Mouse (Mus musculus): ENCODE data around the gene Anks1.
"Not testable (repeated sequence)": the region's sequence is repeated elsewhere in the genome, so short reads cannot be mapped to it uniquely, and the experiment has no call there.

Anks1 gene

GRCm38 (mm10) chr17:27931826-27932225 is 22.7 kb downstream of the Anks1 start:
- no peak for DNase-seq (ENCODE audit: low spot score in 2 of 2)

DNA sequence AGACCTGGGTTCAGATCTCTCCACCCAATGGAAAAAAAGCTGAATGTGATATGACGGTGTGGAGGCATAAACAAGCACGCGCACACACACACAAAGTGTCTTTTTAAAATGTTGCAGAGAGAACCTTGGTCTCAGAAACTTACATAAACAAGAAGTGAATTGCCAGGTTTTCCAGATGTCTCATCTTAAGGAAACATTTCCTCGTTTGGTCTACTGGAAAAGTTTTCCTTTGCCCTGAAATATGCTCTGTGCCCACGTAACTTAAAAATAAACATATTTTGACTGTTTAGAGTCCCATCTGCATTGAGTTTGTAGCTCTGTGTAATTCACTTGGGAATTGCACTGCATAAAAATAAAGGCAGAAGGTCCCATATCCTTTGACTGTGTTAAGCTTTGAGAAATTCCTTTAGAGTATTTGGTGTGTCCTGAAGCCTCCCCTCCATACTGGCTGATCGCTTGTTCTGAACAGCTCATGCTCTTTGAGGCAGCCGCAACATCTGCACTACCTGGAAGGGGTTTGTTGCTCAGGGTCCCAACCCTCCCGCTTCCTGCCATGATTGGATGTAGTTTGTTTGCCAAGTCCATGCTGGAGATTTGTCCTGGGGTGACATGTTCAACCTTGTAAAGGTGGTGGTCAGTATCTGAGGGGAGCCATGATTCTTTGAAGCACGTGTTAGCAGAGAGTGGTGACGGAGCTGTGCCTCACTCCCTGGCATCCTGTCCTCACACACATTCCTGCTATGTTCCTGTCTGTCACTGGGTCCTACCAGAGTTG is 25.2 kb downstream of the Anks1 start:
- DNase-seq (ENCODE audit: low spot score in 2 of 2) = no peak

- DNase-seq (ENCODE audit: low spot score in 2 of 2) = no peak
Measured at GRCm38 (mm10) chr17:27935091-27935490, 26.0 kb downstream of the Anks1 start.

GRCm38 (mm10) chr17:27937054-27937615 is 28.0 kb downstream of the Anks1 start:
- no peak for DNase-seq (ENCODE audit: low spot score in 2 of 2)

- no peak for DNase-seq (ENCODE audit: low spot score in 2 of 2)
Measured at GRCm38 (mm10) chr17:27938121-27938754, 29.1 kb downstream of the Anks1 start.

DNA sequence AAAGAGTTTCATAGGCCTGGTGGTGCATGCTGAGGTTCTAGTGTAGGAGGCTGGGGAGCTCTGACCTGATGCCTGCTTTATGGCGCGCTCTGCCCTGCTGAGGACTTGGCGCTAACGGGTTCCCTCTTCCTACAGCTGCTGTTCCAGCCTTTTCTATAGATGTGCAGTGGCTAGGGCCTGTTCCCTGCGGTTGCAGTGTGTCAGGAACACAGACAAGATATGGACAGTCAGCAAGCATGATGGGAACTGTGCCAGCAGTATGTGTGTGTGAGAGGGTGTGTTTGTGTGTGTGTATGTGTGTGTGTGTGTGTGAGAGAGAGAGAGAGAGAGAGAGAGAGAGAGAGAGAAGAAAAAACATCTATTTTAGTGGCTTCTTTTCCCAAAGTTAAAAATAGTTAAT is 29.9 kb downstream of the Anks1 start:
- DNase-seq (ENCODE audit: low spot score in 2 of 2) = no peak

DNA sequence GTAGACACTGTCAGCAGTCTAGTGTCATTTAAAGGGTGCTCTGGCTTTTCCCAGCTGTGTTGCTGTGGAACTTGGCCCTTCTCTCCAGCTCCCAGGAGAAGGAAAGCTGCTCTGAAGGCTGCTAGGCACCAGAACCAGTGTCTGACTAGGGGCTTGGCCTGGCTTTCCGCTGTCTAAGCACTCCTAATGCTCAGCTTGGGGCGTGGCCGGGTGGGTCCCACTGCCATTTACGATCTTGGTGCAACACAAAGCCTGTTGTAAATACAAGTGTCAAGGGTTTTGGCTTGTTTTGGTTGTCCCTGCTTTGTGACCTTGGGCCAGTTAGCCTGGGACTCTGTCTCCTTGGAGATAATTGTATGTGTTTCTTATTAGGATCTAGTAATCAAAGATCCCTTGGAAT is 31.2 kb downstream of the Anks1 start:
- no peak for DNase-seq (ENCODE audit: low spot score in 2 of 2)

DNA sequence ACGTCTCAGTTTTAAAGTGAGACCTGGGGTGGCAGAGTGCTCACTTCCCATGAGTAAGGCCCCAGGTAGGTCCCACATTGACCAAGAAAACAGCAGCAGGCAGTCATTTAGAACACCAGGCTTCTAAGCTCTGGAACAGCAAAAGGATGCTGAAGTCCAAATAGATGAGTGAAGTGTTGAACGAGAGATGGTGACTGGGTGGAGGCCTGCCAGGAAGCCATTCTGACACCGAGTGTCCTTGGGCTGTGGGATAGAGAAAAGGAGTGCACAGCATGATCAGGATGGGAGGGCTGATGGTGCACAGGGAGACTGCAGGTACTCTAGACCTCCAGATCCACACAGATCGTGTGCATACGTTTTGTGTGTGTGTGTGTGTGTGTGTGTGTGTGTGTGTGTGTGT is 32.1 kb downstream of the Anks1 start:
- DNase-seq (ENCODE audit: low spot score in 2 of 2) = no peak

GRCm38 (mm10) chr17:27941698-27942097 is 32.6 kb downstream of the Anks1 start:
- no peak for DNase-seq (ENCODE audit: low spot score in 2 of 2)

- no peak for DNase-seq (ENCODE audit: low spot score in 2 of 2)
Measured at GRCm38 (mm10) chr17:27942131-27942530, 33.0 kb downstream of the Anks1 start.

DNA sequence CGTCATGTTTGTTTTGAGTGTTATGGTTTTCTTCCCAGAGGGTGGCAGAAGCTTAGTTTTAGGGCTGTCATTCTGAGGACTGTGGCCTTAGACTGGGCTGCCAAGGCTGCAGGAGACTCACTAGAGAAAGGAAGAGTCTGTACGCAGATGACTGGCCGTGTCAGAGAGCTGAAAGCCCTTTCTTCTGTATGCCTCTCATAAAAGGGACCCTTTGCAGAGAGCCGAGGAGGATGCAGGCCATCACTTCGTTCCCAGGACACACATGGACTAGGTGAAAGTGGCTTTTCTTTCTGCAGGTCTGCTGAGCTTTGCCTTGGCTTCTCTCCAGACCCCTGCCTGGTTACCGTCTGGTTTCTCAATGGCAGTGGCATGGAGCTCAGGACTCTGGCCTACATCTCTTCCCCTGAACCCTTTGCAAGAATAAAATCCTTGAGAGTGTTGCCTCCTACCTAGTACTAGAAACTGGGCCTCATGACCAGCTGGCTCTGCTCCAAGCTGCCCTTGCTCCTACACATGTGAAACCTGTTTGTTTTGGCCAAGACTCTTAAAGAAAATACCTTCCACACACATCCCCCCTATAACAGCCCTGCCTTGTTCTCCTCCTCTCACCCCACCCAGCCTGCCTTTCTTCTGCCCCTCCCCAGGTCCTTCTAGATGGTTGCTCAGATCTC is 36.6 kb downstream of the Anks1 start:
- no peak for DNase-seq (ENCODE audit: low spot score in 2 of 2)

DNA sequence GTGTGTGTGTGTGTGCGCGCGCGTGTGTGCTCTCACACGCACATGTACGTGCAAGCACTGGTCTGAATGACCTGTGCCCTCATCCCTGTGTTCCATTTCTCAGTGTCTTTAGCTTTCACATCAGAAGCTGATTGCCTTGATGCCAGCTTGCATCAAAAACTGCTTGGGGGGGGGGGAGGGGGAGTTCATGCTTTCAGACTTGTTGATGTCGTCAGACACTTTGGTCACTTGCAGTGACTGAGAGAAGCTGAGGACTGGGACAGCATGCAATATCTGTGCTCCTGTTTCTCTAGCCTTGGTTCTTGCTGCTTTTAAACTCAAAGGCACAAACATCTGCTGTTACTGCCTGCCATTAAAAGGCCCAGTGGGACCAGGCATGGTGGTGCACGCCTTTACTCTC is 37.3 kb downstream of the Anks1 start:
- no peak for DNase-seq (ENCODE audit: low spot score in 2 of 2)

DNA sequence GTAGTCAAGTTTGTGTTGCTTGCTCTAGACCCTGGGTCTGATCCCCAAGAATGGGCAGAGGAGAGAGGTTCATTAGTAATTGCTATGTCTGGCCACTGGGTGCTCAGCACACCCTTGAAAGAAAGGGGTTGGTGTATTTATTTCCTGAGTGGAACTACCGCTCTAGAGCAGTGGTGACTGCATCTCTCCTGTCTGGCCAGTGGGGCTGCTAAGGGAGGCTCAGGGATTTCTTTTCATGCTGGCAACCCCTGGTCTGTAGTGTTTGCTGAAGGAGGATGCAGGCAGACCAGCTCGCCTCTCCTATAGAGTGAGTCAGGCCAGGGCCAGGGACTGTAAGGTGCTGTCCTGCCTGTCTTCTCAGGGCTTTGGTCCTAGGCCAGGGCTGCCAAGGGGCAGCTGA is 38.0 kb downstream of the Anks1 start:
- DNase-seq (ENCODE audit: low spot score in 2 of 2) = no peak

- DNase-seq (ENCODE audit: low spot score in 2 of 2) = no peak
Measured at GRCm38 (mm10) chr17:27953136-27953535, 44.0 kb downstream of the Anks1 start.

- no peak for DNase-seq (ENCODE audit: low spot score in 2 of 2)
Measured at GRCm38 (mm10) chr17:27954629-27955402, 45.7 kb downstream of the Anks1 start.

GRCm38 (mm10) chr17:27957649-27958048 is 48.5 kb downstream of the Anks1 start:
- no peak for DNase-seq (ENCODE audit: low spot score in 2 of 2)

DNA sequence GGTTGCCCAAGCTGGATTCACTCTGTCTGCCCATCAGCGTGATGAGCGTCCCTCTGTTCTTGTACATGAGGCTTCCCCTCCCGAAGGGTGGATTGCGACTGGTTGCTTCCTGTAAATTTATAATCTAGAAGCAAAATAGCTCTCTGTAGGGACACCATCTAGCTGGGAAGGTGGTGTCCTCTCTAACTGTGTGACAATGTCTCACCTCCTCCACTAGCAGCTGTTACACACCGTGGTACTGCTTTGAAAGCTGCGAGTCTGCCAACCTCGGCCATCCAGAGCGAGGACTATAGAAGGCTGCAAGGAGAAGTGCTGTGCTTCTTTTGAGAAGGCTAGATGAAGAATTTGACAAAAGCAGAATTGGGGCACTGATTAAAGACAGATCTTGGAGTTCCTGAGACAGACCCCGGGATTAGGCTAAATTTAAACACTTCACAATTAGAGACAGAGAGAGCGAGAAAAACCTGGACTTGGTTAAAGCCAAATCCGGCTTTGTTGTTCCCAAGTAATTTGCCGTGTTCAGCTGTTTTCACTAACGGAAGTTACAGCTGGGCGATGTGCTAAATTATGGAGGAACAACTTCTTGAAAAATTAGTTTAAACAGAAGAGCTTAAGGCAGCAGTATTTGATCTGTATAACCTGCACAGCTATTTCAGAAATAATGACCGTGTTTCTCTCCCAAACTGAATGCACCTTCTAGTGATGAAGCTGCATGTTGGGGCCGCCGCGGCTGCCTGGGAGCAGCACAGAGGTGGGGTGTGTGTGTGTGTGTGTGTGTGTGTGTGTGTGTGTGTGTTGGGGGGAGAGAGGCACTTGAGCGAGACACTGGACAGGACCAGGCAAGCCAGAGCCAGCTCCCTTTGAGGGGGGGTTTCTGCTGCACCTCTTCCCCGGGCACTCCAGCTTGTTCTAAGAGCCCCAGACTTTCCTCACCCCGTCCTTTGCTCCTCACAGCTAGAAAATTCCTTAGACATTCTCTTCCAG is 51.3 kb downstream of the Anks1 start:
- no peak for DNase-seq (ENCODE audit: low spot score in 2 of 2)

GRCm38 (mm10) chr17:27963120-27963519 is 54.0 kb downstream of the Anks1 start:
- DNase-seq (ENCODE audit: low spot score in 2 of 2) = not testable (repeated sequence)

DNA sequence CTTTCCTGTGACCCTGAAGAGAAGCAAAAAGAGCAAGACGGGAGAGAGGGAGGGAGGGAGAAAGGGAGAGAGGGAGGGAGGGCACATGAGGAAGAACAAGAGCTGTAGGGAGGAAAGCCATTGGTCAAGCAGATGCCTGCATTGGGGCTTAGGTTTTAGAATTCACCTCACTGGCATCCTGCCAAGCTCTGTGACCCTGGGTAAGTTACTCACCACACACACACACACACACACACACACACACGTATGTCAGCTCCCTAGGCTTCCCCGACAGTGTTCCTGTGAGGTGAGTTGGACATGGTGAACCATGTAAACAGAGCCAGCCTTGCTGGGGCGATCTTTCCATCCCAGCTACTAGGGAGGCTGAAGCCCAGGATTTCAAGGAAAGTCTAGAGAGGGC is 55.5 kb downstream of the Anks1 start:
- DNase-seq (ENCODE audit: low spot score in 2 of 2) = no peak

GRCm38 (mm10) chr17:27965292-27965691 is 56.2 kb downstream of the Anks1 start:
- no peak for DNase-seq (ENCODE audit: low spot score in 2 of 2)

GRCm38 (mm10) chr17:27966056-27966455 is 57.0 kb downstream of the Anks1 start:
- DNase-seq (ENCODE audit: low spot score in 2 of 2) = no peak

All from frontal cortex, postnatal 25 days (tissue).